In the genomic region with DNA sequence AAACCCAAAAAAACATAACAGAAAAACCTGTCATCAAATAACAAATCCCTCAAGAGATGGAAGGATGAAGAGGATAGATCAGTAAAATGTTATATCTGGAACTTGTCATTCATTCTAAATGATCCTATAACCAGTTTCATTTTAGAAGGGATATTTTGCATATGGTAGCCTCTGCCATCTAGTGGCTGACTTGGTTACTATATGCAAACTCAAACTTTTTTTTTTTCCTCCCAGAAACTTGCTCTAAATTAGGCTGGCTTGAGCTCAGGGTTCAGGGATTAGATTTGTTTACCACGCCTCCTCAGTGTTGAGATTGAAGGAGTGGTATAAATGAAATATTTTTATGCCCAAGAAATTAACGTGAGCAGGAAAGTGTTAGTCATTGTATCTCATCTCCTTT, we compare ENCODE assay signal across 12 mouse cellular contexts. TPM values are rescaled to one million over a fixed set of nuclear protein-coding genes. Genes with fewer than 3 reads are reported as not detected.
DNase-seq lines count a peak whose midpoint lies in the region; ATAC-seq and TF ChIP-seq lines count a peak whose summit lies in the region.
"Had no signal": no experiment of that assay in that cellular context is flagged by ENCODE, and none has a peak within 500 bp of the region (broad histone marks: within the 10 kb centered on the region; RNA-seq: fewer than 3 reads in every experiment).

No protein-coding gene starts in this region.

- no peak overlapping the region for H3K9ac ChIP-seq in heart, postnatal 0 days (replicated peaks; ENCODE audit: low read depth, low read length)
- no peak overlapping the region for H3K9ac ChIP-seq in midbrain, embryonic 15.5 days
- H3K9ac ChIP-seq in midbrain, embryonic 16.5 days (ENCODE audit: low read depth, low read length): no peak overlapping the region

- H3K4me1 ChIP-seq in heart, postnatal 0 days (ENCODE audit: control insufficient read depth, insufficient read depth): no peaks in the 10 kb centered on the region
- no peaks in the 10 kb centered on the region for H3K4me1 ChIP-seq in midbrain, embryonic 15.5 days
- H3K4me1 ChIP-seq in midbrain, embryonic 16.5 days (ENCODE audit: control insufficient read depth, insufficient read depth, low read length): no peaks in the 10 kb centered on the region

- no peak for ATAC-seq in heart, postnatal 0 days (ENCODE audit: insufficient read depth, low read depth)
- ATAC-seq in midbrain, embryonic 15.5 days (replicated peaks): 0 out of 2 replicates have a peak, but pooled peaks have one; percentile 54
- ATAC-seq in midbrain, embryonic 16.5 days: no peak

- no peak overlapping the region for H3K4me2 ChIP-seq in heart, postnatal 0 days (ENCODE audit: low read depth, low read length)
- no peak overlapping the region for H3K4me2 ChIP-seq in midbrain, embryonic 15.5 days
- no peak overlapping the region for H3K4me2 ChIP-seq in midbrain, embryonic 16.5 days (ENCODE audit: low read length)

- H3K4me3 ChIP-seq in heart, postnatal 0 days (ENCODE audit: low read depth, low read length): no peak overlapping the region
- H3K4me3 ChIP-seq in midbrain, embryonic 15.5 days: no peak overlapping the region
- H3K4me3 ChIP-seq in midbrain, embryonic 16.5 days (ENCODE audit: low read depth, low read length): no peak overlapping the region

- no peaks in the 10 kb centered on the region for H3K27me3 ChIP-seq in heart, postnatal 0 days (ENCODE audit: control insufficient read depth, insufficient read depth, low read length)
- H3K27me3 ChIP-seq in midbrain, embryonic 15.5 days (replicated peaks): no peaks in the 10 kb centered on the region
- no peaks in the 10 kb centered on the region for H3K27me3 ChIP-seq in midbrain, embryonic 16.5 days (ENCODE audit: control insufficient read depth, insufficient read depth, low read depth, low read length)
- H3K27me3 ChIP-seq in splenic B cell, adult 2 months (ENCODE audit: control insufficient read depth, insufficient read depth, low read length, poor library complexity, severe bottlenecking): no peaks in the 10 kb centered on the region

- intact Hi-C loops in heart, postnatal 14 days (cut with DNase I): loop anchor here (2.0 to 5.0 kb wide), 2 partner anchors 203 to 502 kb away; no protein-coding TSS in a partner anchor

- no peaks in the 10 kb centered on the region for H3K9me3 ChIP-seq in heart, postnatal 0 days (replicated peaks; ENCODE audit: control insufficient read depth, low read length)
- H3K9me3 ChIP-seq in midbrain, embryonic 15.5 days: no peaks in the 10 kb centered on the region
- no peaks in the 10 kb centered on the region for H3K9me3 ChIP-seq in midbrain, embryonic 16.5 days (replicated peaks; ENCODE audit: control insufficient read depth, low read length, poor library complexity, severe bottlenecking)

- WGBS in heart, postnatal 0 days: 16% methylated on average over 2 of the region's 2 CpGs
- WGBS in midbrain, embryonic 15.5 days: 14% methylated on average over 2 of the region's 2 CpGs
- WGBS in midbrain, embryonic 16.5 days: 30% methylated on average over 2 of the region's 2 CpGs

- peak; percentile 70 for TF ChIP-seq CTCF in heart, postnatal 0 days (IDR thresholded peaks at IDR 0.05; ENCODE audit: low read depth)

- TF ChIP-seq EP300 in heart, postnatal 0 days (IDR thresholded peaks at IDR 0.05; ENCODE audit: low read depth): no peak

- H3K36me3 ChIP-seq in heart, postnatal 0 days (replicated peaks; ENCODE audit: control insufficient read depth, insufficient read depth, low read length): no peaks in the 10 kb centered on the region
- H3K36me3 ChIP-seq in midbrain, embryonic 15.5 days (replicated peaks): no peaks in the 10 kb centered on the region
- H3K36me3 ChIP-seq in midbrain, embryonic 16.5 days (ENCODE audit: control insufficient read depth, insufficient read depth, low read length): no peaks in the 10 kb centered on the region
- H3K36me3 ChIP-seq in splenic B cell, adult 2 months (ENCODE audit: control insufficient read depth, insufficient read depth, low read length, poor library complexity, severe bottlenecking): no peaks in the 10 kb centered on the region

- no peak overlapping the region for H3K27ac ChIP-seq in heart, postnatal 0 days (ENCODE audit: low read depth)
- no peak overlapping the region for H3K27ac ChIP-seq in midbrain, embryonic 15.5 days
- no peak overlapping the region for H3K27ac ChIP-seq in midbrain, embryonic 16.5 days (ENCODE audit: low read length)

- DNase-seq in heart, postnatal 0 days (ENCODE audit: low spot score): peak; percentile 10
- DNase-seq in heart, postnatal 4 days: no peak
- DNase-seq in fibroblast of lung, adult 2 months (ENCODE audit: low read depth): peak; percentile 6
- peak; percentile 73 for DNase-seq in splenic B cell, adult 2 months (ENCODE audit: low read depth, low spot score)
- no peak for DNase-seq in heart, postnatal 14 days
- no peak for DNase-seq in natural killer cell, adult 2 months (ENCODE audit: low spot score in 2 of 2)

RNA-seq across cellular contexts. Expression of gene Gm29133, which starts 27.3 kb away (rescaled TPM):
- total RNA-seq in heart, postnatal 0 days (2014; rRNA removed; ENCODE audit: low replicate concordance): not detected in 2 replicates
- not detected in 2 replicates for polyA plus RNA-seq in heart, postnatal 0 days (2015; fragmentation: Nextera tagmentation; extraction: Ambion mirVana)
- total RNA-seq in heart, postnatal 4 days (2021): not detected
- not detected in 2 replicates for polyA plus RNA-seq in midbrain, embryonic 15.5 days (2015; fragmentation: Nextera tagmentation; extraction: Ambion mirVana)
- not detected in 2 replicates for polyA plus RNA-seq in midbrain, embryonic 16.5 days (2015; fragmentation: Nextera tagmentation; extraction: Ambion mirVana)
- total RNA-seq in heart, postnatal 14 days (2021): not detected
- total RNA-seq: adrenal gland, postnatal 36 days had no signal
- polyA plus RNA-seq: heart, embryonic 14.5 days; lung, embryonic 16.5 days; testis, adult 2 months had no signal

Comparison
In these comparisons a context has a peak if more than half of its experiments do, and no peak if none do; other contexts are left out.
1. DNase-seq: peak in heart, postnatal 0 days (single experiment), fibroblast of lung, adult 2 months (single experiment) and splenic B cell, adult 2 months (single experiment); none in heart, postnatal 4 days (single experiment), heart, postnatal 14 days (0 of 2) and natural killer cell, adult 2 months (0 of 2).